In the genomic region with DNA sequence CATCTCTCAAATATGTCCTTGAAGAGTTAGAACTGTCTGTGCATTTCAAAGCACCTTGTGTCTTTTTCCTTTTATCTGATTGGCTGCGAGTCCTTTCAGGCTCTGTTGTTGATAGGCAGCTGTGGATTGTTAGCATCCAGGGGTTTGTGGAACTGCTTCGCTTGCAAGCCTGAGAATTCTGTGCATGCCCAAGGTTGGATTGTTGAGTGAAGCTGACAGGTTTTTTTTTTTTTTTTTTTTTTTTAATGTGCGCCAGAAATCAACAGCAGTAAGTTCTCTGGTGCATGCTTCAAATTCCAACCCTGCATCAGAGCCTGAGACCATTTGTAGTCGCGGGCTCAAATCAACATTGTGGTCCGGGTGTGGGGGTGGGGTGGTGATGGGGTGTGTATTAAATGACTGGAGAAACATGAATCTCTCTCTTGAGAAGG, we compare ENCODE assay signal across 9 mouse cellular contexts.
DNase-seq lines count a peak whose midpoint lies in the region; ATAC-seq and TF ChIP-seq lines count a peak whose summit lies in the region.
"Had no signal": no experiment of that assay in that cellular context is flagged by ENCODE, and none has a peak within 500 bp of the region (broad histone marks: within the 10 kb centered on the region; RNA-seq: fewer than 3 reads in every experiment).

No protein-coding gene starts in this region.

- H3K27me3 ChIP-seq in E14TG2a.4 (ENCODE audit: insufficient read depth, low read length) = no peaks in the 10 kb centered on the region
- no peaks in the 10 kb centered on the region for H3K27me3 ChIP-seq in embryonic facial prominence, embryonic 12.5 days
- H3K27me3 ChIP-seq in hindbrain, postnatal 0 days (ENCODE audit: insufficient read depth, low read length) = no peaks in the 10 kb centered on the region
- no peaks in the 10 kb centered on the region for H3K27me3 ChIP-seq in liver, postnatal 0 days (ENCODE audit: insufficient read depth, low read length)
- H3K27me3 ChIP-seq in stomach, postnatal 0 days (ENCODE audit: control insufficient read depth, insufficient read depth, low read length) = no peaks in the 10 kb centered on the region
- H3K27me3 ChIP-seq: Patski had no signal

- TF ChIP-seq EP300 in liver, postnatal 0 days (IDR thresholded peaks at IDR 0.05; ENCODE audit: low read depth) = no peak
- no peak for TF ChIP-seq EP300 in stomach, postnatal 0 days (optimal IDR thresholded peaks at IDR 0.05)

- H3K4me2 ChIP-seq in embryonic facial prominence, embryonic 12.5 days (replicated peaks) = peak overlapping the region; percentile 58
- H3K4me2 ChIP-seq in hindbrain, postnatal 0 days (ENCODE audit: low read depth, low read length) = peak overlapping the region; percentile 72
- H3K4me2 ChIP-seq in liver, postnatal 0 days (ENCODE audit: low read depth, low read length) = peak overlapping the region; percentile 67
- peak overlapping the region; percentile 62 for H3K4me2 ChIP-seq in stomach, postnatal 0 days (replicated peaks; ENCODE audit: low read depth)

- no peak for ATAC-seq in embryonic facial prominence, embryonic 12.5 days (ENCODE audit: insufficient number of reproducible peaks, insufficient read depth, low FRiP score, low TSS enrichment)
- ATAC-seq in hindbrain, postnatal 0 days = no peak
- ATAC-seq in liver, postnatal 0 days = no peak
- no peak for ATAC-seq in stomach, postnatal 0 days (ENCODE audit: low FRiP score, low TSS enrichment)
- ATAC-seq: Patski had no signal

- no peak overlapping the region for H3K9ac ChIP-seq in embryonic facial prominence, embryonic 12.5 days
- H3K9ac ChIP-seq in hindbrain, postnatal 0 days (replicated peaks; ENCODE audit: low read length) = no peak overlapping the region
- H3K9ac ChIP-seq in liver, postnatal 0 days (replicated peaks) = no peak overlapping the region
- no peak overlapping the region for H3K9ac ChIP-seq in stomach, postnatal 0 days (ENCODE audit: low read length)

- H3K4me3 ChIP-seq in E14TG2a.4 (replicated peaks; ENCODE audit: low read length) = peak overlapping the region; percentile 75
- H3K4me3 ChIP-seq in embryonic facial prominence, embryonic 12.5 days = peak overlapping the region; percentile 35
- no peak overlapping the region for H3K4me3 ChIP-seq in hindbrain, postnatal 0 days (ENCODE audit: low read length)
- H3K4me3 ChIP-seq in liver, postnatal 0 days (ENCODE audit: low read depth, low read length) = peak overlapping the region; percentile 56
- peak overlapping the region; percentile 47 for H3K4me3 ChIP-seq in stomach, postnatal 0 days (ENCODE audit: low read depth, low read length)

- no peaks in the 10 kb centered on the region for H3K9me3 ChIP-seq in E14TG2a.4 (ENCODE audit: low read length)
- no peaks in the 10 kb centered on the region for H3K9me3 ChIP-seq in embryonic facial prominence, embryonic 12.5 days
- H3K9me3 ChIP-seq in hindbrain, postnatal 0 days (ENCODE audit: low read length) = no peaks in the 10 kb centered on the region
- no peaks in the 10 kb centered on the region for H3K9me3 ChIP-seq in liver, postnatal 0 days (ENCODE audit: low read length)
- H3K9me3 ChIP-seq in stomach, postnatal 0 days (ENCODE audit: control insufficient read depth, low read length) = no peaks in the 10 kb centered on the region

- DNase-seq in hindbrain, postnatal 0 days (ENCODE audit: low spot score) = peak; percentile 25
- DNase-seq in liver, postnatal 0 days = no peak
- no peak for DNase-seq in stomach, postnatal 0 days (ENCODE audit: low spot score)
- DNase-seq in ovary, postnatal 10 days (ENCODE audit: low spot score) = no peak
- no peak for DNase-seq in ovary, adult 18-20 months (ENCODE audit: low spot score)
- DNase-seq in cerebellum, adult 18-20 months = no peak

- H3K36me3 ChIP-seq in E14TG2a.4 (ENCODE audit: insufficient read depth, low read length) = no peaks in the 10 kb centered on the region
- no peaks in the 10 kb centered on the region for H3K36me3 ChIP-seq in embryonic facial prominence, embryonic 12.5 days
- no peaks in the 10 kb centered on the region for H3K36me3 ChIP-seq in hindbrain, postnatal 0 days (ENCODE audit: insufficient read depth, low read length)
- no peaks in the 10 kb centered on the region for H3K36me3 ChIP-seq in liver, postnatal 0 days (replicated peaks; ENCODE audit: insufficient read depth, low read length)
- no peaks in the 10 kb centered on the region for H3K36me3 ChIP-seq in stomach, postnatal 0 days (ENCODE audit: control insufficient read depth, insufficient read depth, low read length)

- TF ChIP-seq CTCF in E14TG2a.4 (conservative IDR thresholded peaks at IDR 0.05; ENCODE audit: low read length) = no peak
- no peak for TF ChIP-seq CTCF in hindbrain, postnatal 0 days (IDR thresholded peaks at IDR 0.05; ENCODE audit: low read depth)
- TF ChIP-seq CTCF in liver, postnatal 0 days (IDR thresholded peaks at IDR 0.05; ENCODE audit: low read depth) = no peak
- TF ChIP-seq CTCF in stomach, postnatal 0 days (IDR thresholded peaks at IDR 0.05; ENCODE audit: low read depth) = no peak

- H3K4me1 ChIP-seq in E14TG2a.4 (replicated peaks; ENCODE audit: low read depth, low read length) = peaks cover 58% of the 10 kb centered on the region
- H3K4me1 ChIP-seq in embryonic facial prominence, embryonic 12.5 days = peaks cover 12% of the 10 kb centered on the region
- H3K4me1 ChIP-seq in hindbrain, postnatal 0 days (ENCODE audit: insufficient read depth, low read length) = no peaks in the 10 kb centered on the region
- no peaks in the 10 kb centered on the region for H3K4me1 ChIP-seq in liver, postnatal 0 days (ENCODE audit: insufficient read depth)
- no peaks in the 10 kb centered on the region; the same call in 1 of the 2 replicates for H3K4me1 ChIP-seq in stomach, postnatal 0 days (replicated peaks; ENCODE audit: control insufficient read depth, insufficient read depth)

- H3K27ac ChIP-seq in embryonic facial prominence, embryonic 12.5 days = no peak overlapping the region
- no peak overlapping the region for H3K27ac ChIP-seq in hindbrain, postnatal 0 days
- no peak overlapping the region for H3K27ac ChIP-seq in liver, postnatal 0 days (ENCODE audit: low read depth)
- no peak overlapping the region; the same call in 1 of the 2 replicates for H3K27ac ChIP-seq in stomach, postnatal 0 days (replicated peaks)

- WGBS in embryonic facial prominence, embryonic 12.5 days = 14% methylated on average over 6 of the region's 6 CpGs
- 30% methylated on average over 6 of the region's 6 CpGs for WGBS in hindbrain, postnatal 0 days
- WGBS in liver, postnatal 0 days (ENCODE audit: insufficient replicate concordance) = 33% methylated on average over 6 of the region's 6 CpGs
- 17% methylated on average over 6 of the region's 6 CpGs for WGBS in stomach, postnatal 0 days
